Mouse (Mus musculus) hindbrain, embryonic 16.5 days (tissue): ENCODE data around the gene Gm884. TPM values are rescaled to one million over a fixed set of nuclear protein-coding genes. Genes with fewer than 3 reads are reported as not detected.

Experiments
- ATAC-seq: fragments of 200-750 bp; cut with Nextera tagmentation; 2 replicates; pipeline ENCODE4 v1.8.0; 2017; ENCODE audit warnings: moderate TSS enrichment, moderate library complexity
- H3K27ac ChIP-seq: fragments of 300-500 bp; sonication (generic); 2 replicates; pipeline ENCODE4 v1.5.1; 2014; ENCODE audit warnings: low read depth, mild to moderate bottlenecking, control low read depth, low read length, moderate library complexity
- H3K27me3 ChIP-seq: fragments of 300-500 bp; sonication (generic); replicated peaks from 2 replicates; pipeline ENCODE4 v1.6.1; 2014; ENCODE audit warnings: low read length; ENCODE audit not compliant: control insufficient read depth, insufficient read depth
- H3K36me3 ChIP-seq: fragments of 300-500 bp; sonication (generic); 2 replicates; pipeline ENCODE4 v1.6.1; 2014; ENCODE audit warnings: mild to moderate bottlenecking, low read length, moderate library complexity, mixed read lengths; ENCODE audit not compliant: control insufficient read depth, insufficient read depth
- H3K4me1 ChIP-seq: fragments of 300-500 bp; sonication (generic); 2 replicates; pipeline ENCODE4 v1.6.1; 2014; ENCODE audit warnings: low read depth, low read length; ENCODE audit not compliant: control insufficient read depth, insufficient read depth
- H3K4me2 ChIP-seq: fragments of 300-500 bp; sonication (generic); 2 replicates; pipeline ENCODE4 v1.6.1; 2014; ENCODE audit warnings: mild to moderate bottlenecking, low read length, control low read depth, moderate library complexity
- H3K4me3 ChIP-seq: fragments of 300-500 bp; sonication (generic); 2 replicates; pipeline ENCODE4 v1.5.1; 2014; ENCODE audit warnings: mild to moderate bottlenecking, low read length, control low read depth, moderate library complexity
- H3K9ac ChIP-seq: fragments of 300-500 bp; sonication (generic); 2 replicates; pipeline ENCODE4 v1.6.1; 2014; ENCODE audit warnings: low read depth, mild to moderate bottlenecking, control low read depth, low read length, moderate library complexity
- H3K9me3 ChIP-seq: fragments of 300-500 bp; sonication (generic); 2 replicates; pipeline ENCODE4 v1.6.1; 2014; ENCODE audit warnings: mild to moderate bottlenecking, low read length, moderate library complexity; ENCODE audit not compliant: control insufficient read depth
- WGBS: fragments of 180-500 bp; shearing (Covaris S2); extraction: QIAGEN DNeasy Blood & Tissue Kit; methylation state at CpG from one replicate; pipeline ENCODE4 v1.1.7; 2014; 5-methylcytosine and 5-hydroxymethylcytosine counted together
- polyA plus RNA-seq: library from polyadenylated mRNA; unstranded; fragments of >200 nt; fragmentation: Nextera tagmentation; extraction: Ambion mirVana; gene quantifications from 2 replicates; pipeline ENCODE4 v1.2.1, GENCODE M21; 2015

Gm884 gene
- polyA plus RNA-seq, 1 experiment from 2014 or later = not detected

DNA sequence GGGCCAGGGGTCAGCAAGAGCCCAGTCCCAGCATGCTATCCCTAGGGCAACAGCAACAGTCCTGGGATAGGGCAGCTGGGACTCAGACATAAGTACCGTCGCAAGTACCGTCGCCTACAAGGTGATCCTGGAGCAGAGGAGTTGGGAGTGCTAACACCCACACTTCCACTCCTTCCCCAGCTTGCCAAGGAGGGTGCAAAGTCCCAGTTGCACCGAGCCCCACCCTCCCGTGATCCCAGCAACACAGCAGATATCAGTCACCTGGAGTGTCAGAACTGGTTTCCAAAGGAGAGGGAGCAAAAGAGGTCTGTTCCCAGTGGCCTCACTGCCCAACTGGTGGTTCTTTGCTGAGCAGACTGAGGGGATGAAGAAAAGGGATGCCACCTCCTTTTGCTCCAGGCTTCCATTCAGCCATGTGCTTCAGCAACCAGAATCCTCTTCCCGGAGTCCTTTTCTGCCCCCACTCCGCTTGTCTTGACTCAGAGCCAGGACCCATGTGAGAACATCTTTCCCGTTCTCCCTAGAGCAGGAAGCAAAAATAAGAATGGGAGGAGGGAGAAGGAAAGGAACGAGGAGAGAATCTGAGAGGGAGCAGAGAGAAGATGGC is 32.5 kb upstream of the Gm884 start:
- Histone ChIP-seq H3K4me3 (no peak overlapping the region), H3K27me3 (peaks cover 36% of the 10 kb centered on the region), H3K27ac (no peak overlapping the region), H3K36me3 (no peaks in the 10 kb centered on the region), H3K4me1 (peaks cover 12% of the 10 kb centered on the region), H3K9me3 (no peaks in the 10 kb centered on the region), H3K4me2 (no peak overlapping the region), H3K9ac (no peak overlapping the region)
- ATAC-seq = no peak
- WGBS = 69% methylated on average over 10 of the region's 10 CpGs

DNA sequence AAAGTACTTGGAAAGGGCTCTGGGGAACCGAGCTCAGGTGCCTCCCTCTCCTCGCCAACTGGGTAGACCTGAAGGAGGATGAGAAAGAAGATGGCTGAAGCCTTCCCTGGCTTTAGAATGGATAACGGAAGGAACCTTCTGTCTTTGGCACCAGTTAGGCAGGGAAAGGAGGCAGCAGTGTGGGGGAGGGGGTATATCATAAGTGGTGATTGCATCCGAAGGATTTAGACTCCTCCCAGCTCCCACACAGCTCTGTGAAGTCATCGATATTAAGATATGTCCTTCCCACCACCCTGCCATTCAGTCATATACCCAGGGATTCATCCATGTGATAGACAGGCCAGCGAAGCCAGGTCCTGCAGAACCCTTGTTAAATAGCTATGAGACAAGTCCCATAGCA is 30.5 kb upstream of the Gm884 start:
- peaks cover 56% of the 10 kb centered on the region for H3K27me3 ChIP-seq
- WGBS = 82% methylated on average over 6 of the region's 6 CpGs

DNA sequence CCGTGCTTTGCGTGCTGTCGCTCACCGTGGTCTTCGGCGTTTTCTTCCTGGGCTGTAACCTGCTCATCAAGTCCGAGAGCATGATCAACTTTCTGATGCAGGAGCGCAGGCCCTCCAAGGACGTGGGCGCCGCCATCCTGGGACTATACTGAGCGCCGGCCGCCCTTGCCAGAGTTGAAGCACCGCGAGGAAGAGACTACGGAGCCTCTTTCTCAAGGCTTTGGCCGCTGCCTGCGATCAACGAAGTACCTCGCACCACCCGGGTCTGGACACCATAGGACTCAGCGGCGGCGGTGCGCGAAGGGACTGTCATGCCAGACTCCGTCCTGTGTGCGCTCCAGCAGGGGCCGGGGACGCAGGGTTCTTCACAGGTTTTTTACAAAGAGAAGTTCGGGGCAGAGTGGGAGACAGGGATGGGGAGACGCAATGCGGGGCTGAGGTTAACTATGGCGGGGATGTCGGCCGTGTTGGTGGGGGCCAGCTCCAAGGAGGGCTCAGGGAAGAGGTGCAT is 29.1 kb upstream of the Gm884 start:
- Histone ChIP-seq H3K9ac (peak overlapping the region; percentile 39), H3K9me3 (no peaks in the 10 kb centered on the region), H3K27ac (no peak overlapping the region), H3K4me1 (peaks cover 12% of the 10 kb centered on the region), H3K4me3 (peak overlapping the region; percentile 44), H3K36me3 (no peaks in the 10 kb centered on the region), H3K27me3 (peaks cover 56% of the 10 kb centered on the region), H3K4me2 (peak overlapping the region; percentile 67)
- ATAC-seq = no peak
- under 1% methylated on average over 36 of the region's 37 CpGs for WGBS

More for the DNA sequence above, 30.5 kb upstream of the Gm884 start:
- Histone ChIP-seq H3K36me3 (no peaks in the 10 kb centered on the region), H3K4me1 (peaks cover 12% of the 10 kb centered on the region), H3K9ac (no peak overlapping the region), H3K4me3 (no peak overlapping the region), H3K4me2 (no peak overlapping the region), H3K27ac (no peak overlapping the region), H3K9me3 (no peaks in the 10 kb centered on the region)
- no peak for ATAC-seq

DNA sequence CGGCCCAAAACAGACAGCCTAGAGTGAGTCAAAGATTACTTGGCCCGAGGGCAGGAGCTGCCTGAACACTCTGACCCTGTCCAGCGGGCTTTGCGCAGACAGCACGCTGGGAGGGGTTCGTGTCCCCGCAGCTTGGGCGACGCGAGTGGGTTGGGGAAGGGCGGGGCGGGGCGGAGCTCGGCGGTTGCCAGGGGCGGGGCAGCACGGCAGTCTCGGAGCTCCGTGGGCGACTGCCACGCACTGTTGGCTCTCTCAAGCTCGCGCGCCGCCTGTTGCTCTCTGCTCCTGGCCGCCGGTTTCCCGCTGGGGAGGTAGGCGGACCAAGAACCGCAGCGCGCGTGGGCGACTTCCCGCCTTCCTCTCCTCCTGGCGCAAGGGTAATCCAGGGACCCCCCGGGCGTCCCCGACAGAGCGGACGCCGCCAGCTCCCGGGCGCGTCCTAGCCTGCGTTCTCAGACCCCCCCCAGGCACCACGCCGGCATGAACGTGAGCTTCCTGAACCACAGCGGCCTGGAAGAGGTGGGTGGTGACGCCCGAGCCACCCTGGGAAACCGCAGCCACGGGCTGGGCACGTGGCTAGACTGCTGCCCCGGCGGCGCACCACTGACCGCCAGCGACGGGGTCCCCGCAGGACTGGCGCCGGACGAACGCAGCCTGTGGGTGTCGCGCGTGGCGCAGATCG is 28.5 kb upstream of the Gm884 start, which contains the start of gene Rprml:
Gene Rprml, plus strand, starts transcription at position 270 of the 682 bp plus-strand sequence.
- Histone ChIP-seq H3K27me3 (peaks cover 56% of the 10 kb centered on the region), H3K4me2 (peak within 1 kb of the TSS; percentile 67), H3K9me3 (no peaks in the 10 kb centered on the region), H3K4me3 (peak within 1 kb of the TSS; percentile 44), H3K4me1 (peaks cover 12% of the 10 kb centered on the region), H3K27ac (no peak within 1 kb of the TSS), H3K9ac (peak within 1 kb of the TSS; percentile 39), H3K36me3 (no peaks in the 10 kb centered on the region)
- no peak for ATAC-seq
- whole genome bisulfite sequencing = 1% methylated on average over 57 of the region's 71 CpGs

DNA sequence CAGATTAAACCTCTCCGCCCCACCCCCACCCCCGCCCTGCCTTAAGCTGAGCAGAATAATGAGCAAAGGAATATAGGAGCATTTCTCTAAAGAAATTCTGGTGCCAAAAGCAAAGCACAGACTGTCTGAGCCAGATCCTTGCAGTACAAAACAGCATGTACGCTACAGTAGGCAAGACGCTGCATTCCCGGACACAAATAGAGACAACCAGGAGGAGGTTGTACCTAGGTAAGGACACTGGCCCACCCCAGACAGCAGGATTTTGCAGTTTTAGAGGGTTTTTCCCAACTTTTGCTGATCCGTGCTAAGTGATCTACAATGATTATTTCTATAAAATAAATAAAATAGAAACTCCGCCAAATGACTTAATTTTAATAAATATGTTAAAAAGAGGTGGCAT is 27.7 kb upstream of the Gm884 start:
- no peak overlapping the region for H3K27ac ChIP-seq
- no peak for ATAC-seq
- no peak overlapping the region for H3K4me3 ChIP-seq
- H3K4me2 ChIP-seq = no peak overlapping the region; the same call in 1 of the 2 replicates
- peaks cover 12% of the 10 kb centered on the region for H3K4me1 ChIP-seq
- H3K9ac ChIP-seq = no peak overlapping the region
- no peaks in the 10 kb centered on the region for H3K36me3 ChIP-seq
- peaks cover 56% of the 10 kb centered on the region for H3K27me3 ChIP-seq
- WGBS = 23% methylated on average over 7 of the region's 7 CpGs
- no peaks in the 10 kb centered on the region for H3K9me3 ChIP-seq

DNA sequence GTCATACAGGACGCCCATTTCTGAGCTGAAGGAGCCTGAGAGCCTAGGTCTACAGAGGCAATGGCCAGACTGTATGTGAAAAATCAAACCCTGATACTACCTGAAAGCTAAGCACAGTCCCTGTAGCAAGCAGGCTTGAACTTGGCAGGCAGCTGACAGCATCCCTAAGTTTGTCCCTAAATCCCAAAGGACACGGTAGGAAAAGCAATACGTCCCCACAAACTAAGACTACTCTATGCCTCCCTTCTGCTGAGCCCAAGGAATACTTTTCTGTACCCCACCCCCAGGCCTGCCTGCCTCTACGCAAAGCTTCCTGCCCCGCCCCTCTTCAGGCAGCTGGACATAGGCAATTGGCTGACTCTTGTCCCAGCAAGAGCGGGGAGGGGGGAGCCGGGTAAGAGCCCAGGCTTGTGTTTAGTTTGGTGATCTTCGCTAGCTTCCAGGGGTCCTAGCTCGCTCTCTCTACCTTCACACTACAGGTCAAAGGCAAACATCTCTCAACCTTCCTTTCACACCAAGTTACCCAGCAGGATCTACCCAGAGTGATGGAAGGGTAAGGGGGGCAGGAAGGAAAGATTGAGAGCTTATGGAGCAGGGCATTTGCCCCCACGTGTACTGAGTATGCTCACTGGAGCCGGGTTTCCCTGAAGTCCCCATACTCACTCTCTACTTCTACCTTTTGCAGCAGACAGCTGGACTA is 27.1 kb upstream of the Gm884 start:
- 13% methylated on average over 11 of the region's 11 CpGs for WGBS
- H3K9me3 ChIP-seq = no peaks in the 10 kb centered on the region
- peaks cover 56% of the 10 kb centered on the region for H3K27me3 ChIP-seq
- H3K27ac ChIP-seq = no peak overlapping the region
- H3K4me1 ChIP-seq = peaks cover 12% of the 10 kb centered on the region
- H3K4me2 ChIP-seq = no peak overlapping the region
- H3K36me3 ChIP-seq = no peaks in the 10 kb centered on the region
- no peak for ATAC-seq
- H3K9ac ChIP-seq = no peak overlapping the region
- no peak overlapping the region for H3K4me3 ChIP-seq

DNA sequence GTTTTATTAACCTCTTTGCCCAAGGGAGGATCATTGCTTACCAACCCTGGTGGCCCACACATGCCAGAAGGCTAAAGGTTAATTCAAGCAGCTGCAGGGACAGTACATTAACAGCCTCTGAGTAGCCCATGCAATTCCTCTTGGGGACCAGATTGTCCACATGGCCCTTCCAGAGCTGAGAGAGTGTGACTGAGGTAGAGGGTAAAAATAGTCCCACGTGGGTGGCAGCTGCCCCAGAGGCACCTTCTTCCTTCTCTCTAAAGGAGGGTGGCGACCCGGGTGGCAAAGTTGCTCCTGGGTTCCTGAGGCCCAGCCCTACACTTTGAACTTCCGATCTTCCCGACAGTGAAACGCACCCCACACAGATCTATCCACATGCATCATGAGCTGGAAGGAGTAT is 25.4 kb upstream of the Gm884 start:
- no peak overlapping the region for H3K27ac ChIP-seq
- WGBS = 83% methylated on average over 6 of the region's 6 CpGs
- no peak for ATAC-seq
- H3K4me1 ChIP-seq = peaks cover 12% of the 10 kb centered on the region
- no peak overlapping the region for H3K9ac ChIP-seq
- no peaks in the 10 kb centered on the region for H3K36me3 ChIP-seq
- no peak overlapping the region for H3K4me2 ChIP-seq
- H3K27me3 ChIP-seq = peaks cover 42% of the 10 kb centered on the region
- no peaks in the 10 kb centered on the region for H3K9me3 ChIP-seq
- H3K4me3 ChIP-seq = no peak overlapping the region

DNA sequence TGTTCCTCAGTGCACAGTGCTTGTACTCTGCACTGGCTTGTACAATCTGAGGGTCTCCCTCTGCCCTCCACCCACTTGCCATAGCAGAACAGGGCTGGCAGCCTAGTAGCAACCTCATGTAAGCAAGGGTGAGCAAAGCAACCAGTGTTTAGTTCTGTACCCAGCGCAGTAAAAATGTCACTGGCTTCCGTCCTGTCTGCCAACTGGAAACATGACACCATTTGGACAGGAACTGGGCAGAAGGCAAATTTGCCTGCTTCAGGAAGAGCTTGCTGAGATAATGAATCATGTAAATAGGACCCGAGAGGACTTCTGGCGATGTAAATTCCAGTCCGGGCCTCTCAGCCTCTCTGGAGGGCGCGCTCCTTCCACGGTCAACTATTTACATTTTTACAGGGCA is 24.8 kb upstream of the Gm884 start:
- 74% methylated on average over 8 of the region's 8 CpGs for WGBS
- Histone ChIP-seq H3K27me3 (peaks cover 37% of the 10 kb centered on the region), H3K4me3 (no peak overlapping the region), H3K4me2 (no peak overlapping the region), H3K4me1 (peaks cover 12% of the 10 kb centered on the region), H3K27ac (no peak overlapping the region), H3K9me3 (no peaks in the 10 kb centered on the region), H3K36me3 (no peaks in the 10 kb centered on the region), H3K9ac (no peak overlapping the region)
- no peak for ATAC-seq

DNA sequence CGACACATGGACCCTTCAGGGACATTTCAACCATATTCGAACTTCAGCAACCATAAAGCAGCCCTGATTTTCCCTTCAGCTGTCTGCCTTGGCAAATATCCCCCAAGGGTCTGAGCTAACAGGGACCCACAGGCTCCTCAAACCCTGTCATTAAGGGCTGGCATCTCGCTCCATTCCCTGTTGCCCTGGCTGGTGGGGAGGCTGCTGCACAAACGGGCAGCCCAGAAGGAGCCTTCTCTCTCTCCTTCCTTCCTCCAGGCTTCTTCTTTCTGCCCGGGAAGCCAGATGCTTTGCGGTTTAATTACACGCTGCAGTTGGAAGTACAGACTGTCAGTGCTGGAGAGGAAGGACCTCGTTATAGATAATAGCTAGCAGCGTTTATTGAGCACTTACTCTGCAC is 22.3 kb upstream of the Gm884 start:
- Histone ChIP-seq H3K4me3 (no peak overlapping the region), H3K36me3 (no peaks in the 10 kb centered on the region), H3K27ac (no peak overlapping the region), H3K27me3 (peaks cover 20% of the 10 kb centered on the region), H3K9ac (no peak overlapping the region), H3K4me2 (no peak overlapping the region), H3K4me1 (no peaks in the 10 kb centered on the region), H3K9me3 (no peaks in the 10 kb centered on the region)
- 77% methylated on average over 9 of the region's 9 CpGs for whole genome bisulfite sequencing
- ATAC-seq = no peak
